Mouse (Mus musculus): Measurements from ENCODE around the gene Rbm47. TPM values are rescaled to one million over a fixed set of nuclear protein-coding genes. Genes with fewer than 3 reads are reported as not detected.

The Rbm47 gene
- polyA plus RNA-seq, 1 experiment = 1.1 TPM

DNA sequence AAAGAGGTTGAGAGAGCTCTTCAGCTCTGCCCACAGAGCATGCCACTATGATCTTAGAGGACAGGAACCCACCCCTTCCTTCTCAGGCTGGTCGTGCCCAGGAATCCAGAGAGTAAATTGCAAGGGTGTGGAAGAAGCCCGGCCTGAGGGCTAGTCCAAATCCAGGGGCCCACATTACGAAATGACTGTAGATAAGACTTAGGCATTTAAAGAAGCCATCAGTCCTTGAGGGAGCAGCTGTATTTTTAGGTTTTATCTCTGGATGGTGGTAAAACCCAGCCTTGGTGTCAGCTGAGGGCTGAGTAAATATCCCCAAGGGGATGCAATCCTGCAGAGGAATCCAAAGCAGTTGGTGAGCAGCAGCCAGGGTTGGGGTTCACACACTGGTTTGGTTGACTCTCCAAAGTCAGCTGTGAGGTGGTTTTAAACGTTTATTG lies 6.7 kb downstream of the Rbm47 start:
- Histone ChIP-seq H3K4me1 (ENCODE audit: control insufficient read depth, insufficient read depth, low read length) (peaks cover 14% of the 10 kb centered on the region), H3K4me3 (ENCODE audit: insufficient read depth, low read length) (no peak overlapping the region), H3K27ac (ENCODE audit: insufficient read depth, low read length) (peak overlapping the region; percentile 77)
- TF ChIP-seq POLR2A (IDR thresholded peaks at IDR 0.05; ENCODE audit: low read depth, low read length) = no peak
- TF ChIP-seq CTCF (IDR thresholded peaks at IDR 0.05; ENCODE audit: borderline replicate concordance, insufficient read depth, low read length) = no peak

DNA sequence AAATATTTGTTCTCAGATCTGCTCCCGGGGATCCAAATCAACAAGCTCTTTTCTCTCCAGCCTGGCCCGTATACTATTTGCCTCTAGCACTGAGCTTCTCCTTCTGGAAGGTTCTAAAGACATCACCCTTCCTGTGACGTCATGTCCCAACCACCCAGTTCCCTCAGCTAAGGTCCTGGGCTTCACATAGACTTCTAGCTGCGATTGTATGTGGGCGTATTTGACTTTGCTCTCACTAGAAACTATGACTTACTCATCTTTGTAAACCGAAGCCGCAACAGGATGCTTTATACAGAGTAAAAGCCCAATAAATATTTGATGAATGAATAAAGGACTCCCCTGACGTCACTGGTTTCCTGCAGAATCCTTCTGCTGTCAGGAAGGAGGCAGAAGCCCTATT lies 7.2 kb downstream of the Rbm47 start:
- TF ChIP-seq POLR2A (IDR thresholded peaks at IDR 0.05; ENCODE audit: low read depth, low read length) (no peak), CTCF (IDR thresholded peaks at IDR 0.05; ENCODE audit: borderline replicate concordance, insufficient read depth, low read length) (no peak)
- Histone ChIP-seq H3K4me3 (ENCODE audit: insufficient read depth, low read length) (no peak overlapping the region), H3K4me1 (ENCODE audit: control insufficient read depth, insufficient read depth, low read length) (peaks cover 14% of the 10 kb centered on the region), H3K27ac (ENCODE audit: insufficient read depth, low read length) (peak overlapping the region; percentile 81)

DNA sequence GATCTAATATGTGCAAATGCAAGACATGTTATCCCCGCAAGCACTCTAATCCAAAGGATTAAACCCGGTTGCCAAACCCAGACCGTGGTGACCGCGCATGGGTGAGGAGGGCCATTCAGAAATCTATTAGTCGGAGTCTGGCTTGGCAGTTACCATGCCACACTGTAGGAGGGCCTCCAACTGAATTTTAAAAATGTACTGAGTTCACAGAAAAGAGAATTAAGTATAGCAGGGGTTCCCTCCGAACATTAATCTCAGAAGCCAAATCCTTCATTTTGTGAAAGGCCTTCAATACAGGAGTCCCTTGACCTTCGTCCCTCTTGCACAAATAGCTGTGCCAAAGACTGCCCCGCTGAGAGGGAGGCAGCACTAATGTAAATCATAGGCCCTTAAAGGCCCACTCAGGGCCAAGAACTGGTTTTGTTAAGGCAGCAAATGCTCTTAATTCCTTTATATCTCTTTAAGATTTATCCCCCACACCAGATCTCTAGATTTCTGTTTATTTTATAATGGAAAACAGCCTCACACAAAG lies 16.4 kb downstream of the Rbm47 start:
- H3K27ac ChIP-seq (ENCODE audit: insufficient read depth, low read length) = no peak overlapping the region
- TF ChIP-seq CTCF (IDR thresholded peaks at IDR 0.05; ENCODE audit: borderline replicate concordance, insufficient read depth, low read length) (no peak), POLR2A (IDR thresholded peaks at IDR 0.05; ENCODE audit: low read depth, low read length) (no peak)
- H3K4me3 ChIP-seq (ENCODE audit: insufficient read depth, low read length) = no peak overlapping the region
- no peaks in the 10 kb centered on the region for H3K4me1 ChIP-seq (ENCODE audit: control insufficient read depth, insufficient read depth, low read length)

DNA sequence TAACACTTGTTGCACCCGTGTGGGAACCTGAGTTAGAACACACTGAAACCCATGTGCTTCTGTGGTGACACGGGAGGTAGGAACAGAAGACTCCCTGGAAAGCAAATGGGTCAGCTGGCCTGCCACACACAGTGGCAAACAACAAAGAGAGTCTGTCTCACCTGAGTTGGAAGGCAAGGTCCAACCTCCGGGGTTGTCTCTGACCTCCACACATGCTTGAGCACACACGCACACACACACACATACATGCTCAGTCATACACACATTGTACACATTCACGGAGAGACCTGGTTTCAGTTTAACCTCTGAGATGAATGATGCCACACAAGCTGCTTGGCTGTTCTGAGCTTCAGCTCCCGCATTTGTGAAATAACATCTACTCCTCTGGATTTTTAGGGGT lies 18.3 kb downstream of the Rbm47 start:
- Histone ChIP-seq H3K27ac (ENCODE audit: insufficient read depth, low read length) (no peak overlapping the region), H3K4me1 (ENCODE audit: control insufficient read depth, insufficient read depth, low read length) (no peaks in the 10 kb centered on the region), H3K4me3 (ENCODE audit: insufficient read depth, low read length) (no peak overlapping the region)
- TF ChIP-seq CTCF (IDR thresholded peaks at IDR 0.05; ENCODE audit: borderline replicate concordance, insufficient read depth, low read length) = no peak
- TF ChIP-seq POLR2A (IDR thresholded peaks at IDR 0.05; ENCODE audit: low read depth, low read length) = no peak

DNA sequence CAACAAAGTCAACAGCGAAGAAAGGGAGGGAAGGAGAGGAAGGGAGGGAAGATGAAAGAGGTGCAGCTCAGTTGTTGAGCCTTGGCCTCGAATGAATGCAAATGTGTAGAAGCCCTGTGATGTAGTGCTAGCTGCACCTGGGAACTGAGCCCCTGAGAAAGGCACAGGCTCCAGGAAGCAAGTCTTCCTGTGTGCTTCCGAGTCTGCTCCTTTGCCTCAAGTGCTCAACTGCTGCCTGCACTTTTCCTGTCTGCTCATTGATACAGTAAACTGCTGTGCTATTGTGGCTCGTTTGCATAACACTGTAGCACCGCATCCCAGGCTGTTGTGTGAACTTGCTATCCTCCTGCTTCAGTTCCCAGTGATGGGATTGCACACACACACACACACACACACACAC lies 19.4 kb downstream of the Rbm47 start:
- Histone ChIP-seq H3K27ac (ENCODE audit: insufficient read depth, low read length) (no peak overlapping the region), H3K4me1 (ENCODE audit: control insufficient read depth, insufficient read depth, low read length) (no peaks in the 10 kb centered on the region), H3K4me3 (ENCODE audit: insufficient read depth, low read length) (no peak overlapping the region)
- TF ChIP-seq CTCF (IDR thresholded peaks at IDR 0.05; ENCODE audit: borderline replicate concordance, insufficient read depth, low read length) = no peak
- TF ChIP-seq POLR2A (IDR thresholded peaks at IDR 0.05; ENCODE audit: low read depth, low read length) = no peak

DNA sequence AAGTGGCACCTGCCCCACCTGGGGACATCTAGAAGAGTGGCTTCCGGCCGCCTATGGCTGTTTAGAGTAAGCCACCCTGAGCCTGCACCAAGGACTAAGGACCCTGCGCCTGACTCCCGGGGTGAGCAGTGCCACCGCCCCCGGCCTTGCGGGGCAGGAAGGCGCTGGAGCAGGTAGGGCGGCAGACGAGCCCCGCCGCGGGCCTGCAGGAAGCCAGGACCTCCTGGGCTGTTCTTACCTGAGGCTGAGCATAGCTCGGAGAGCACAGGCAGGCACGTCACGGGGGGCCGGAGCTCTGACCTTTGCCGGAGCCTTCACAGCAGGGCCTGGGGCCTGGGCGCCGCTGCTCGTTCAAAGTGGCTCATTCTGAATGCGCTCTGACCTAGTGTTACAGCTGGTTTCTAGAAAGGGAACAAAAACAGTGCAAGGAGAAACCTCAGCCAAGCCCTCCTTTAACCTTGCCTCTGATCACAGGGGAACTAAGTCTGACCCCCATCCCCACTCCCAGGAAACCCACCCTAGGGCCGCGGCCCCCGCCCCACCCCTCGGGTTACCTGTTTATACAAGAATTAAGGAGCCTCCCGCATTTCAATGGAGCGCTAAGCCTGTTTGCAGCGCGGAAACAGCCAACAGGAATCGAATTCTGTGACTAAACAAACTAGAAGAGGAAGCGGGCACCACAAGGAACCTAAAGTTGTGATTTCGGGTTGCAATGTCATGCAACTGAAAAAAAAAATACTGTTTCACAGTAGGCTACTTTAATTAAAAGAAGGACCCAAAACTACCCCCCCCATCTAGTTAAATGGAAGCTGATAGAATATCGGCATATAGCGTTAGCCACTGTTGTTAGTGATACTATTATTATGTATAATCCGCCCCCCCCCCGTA lies 21.4 kb downstream of the Rbm47 start:
- peak overlapping the region; percentile 65 for H3K4me3 ChIP-seq (ENCODE audit: insufficient read depth, low read length)
- no peak for TF ChIP-seq CTCF (IDR thresholded peaks at IDR 0.05; ENCODE audit: borderline replicate concordance, insufficient read depth, low read length)
- no peak for TF ChIP-seq POLR2A (IDR thresholded peaks at IDR 0.05; ENCODE audit: low read depth, low read length)
- H3K27ac ChIP-seq (ENCODE audit: insufficient read depth, low read length) = no peak overlapping the region
- no peaks in the 10 kb centered on the region for H3K4me1 ChIP-seq (ENCODE audit: control insufficient read depth, insufficient read depth, low read length)

DNA sequence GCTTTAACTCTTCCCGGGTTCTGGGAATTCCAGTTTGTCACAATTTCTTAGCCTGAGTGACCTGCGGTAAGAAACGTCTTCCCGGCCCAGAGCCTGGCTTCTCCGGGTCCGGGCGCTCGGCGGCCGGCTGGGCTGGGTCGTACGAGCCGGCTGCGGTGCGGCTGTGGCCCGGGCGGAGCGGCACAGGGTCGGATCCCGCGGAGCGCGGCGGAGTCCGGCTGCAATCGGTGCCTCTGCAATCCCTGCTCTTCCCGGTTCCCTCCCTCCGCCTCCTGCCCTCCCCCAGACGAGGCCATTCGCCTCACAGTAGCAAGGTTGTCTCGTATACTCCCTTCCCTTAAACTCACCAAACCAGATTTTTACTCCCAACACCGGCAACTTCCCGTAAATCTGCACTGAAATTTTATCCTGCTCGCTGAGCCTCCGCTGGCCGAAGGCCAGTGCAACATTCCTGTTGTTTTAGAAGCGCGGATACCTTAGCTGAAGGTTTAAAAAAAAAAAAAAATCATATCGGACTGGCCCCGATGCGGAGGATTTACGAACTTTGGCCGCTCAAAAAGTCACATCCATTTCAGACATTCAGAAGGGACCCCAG lies 22.1 kb downstream of the Rbm47 start:
- TF ChIP-seq CTCF (IDR thresholded peaks at IDR 0.05; ENCODE audit: borderline replicate concordance, insufficient read depth, low read length) (no peak), POLR2A (IDR thresholded peaks at IDR 0.05; ENCODE audit: low read depth, low read length) (no peak)
- peak overlapping the region; percentile 65 for H3K4me3 ChIP-seq (ENCODE audit: insufficient read depth, low read length)
- H3K27ac ChIP-seq (ENCODE audit: insufficient read depth, low read length) = no peak overlapping the region
- no peaks in the 10 kb centered on the region for H3K4me1 ChIP-seq (ENCODE audit: control insufficient read depth, insufficient read depth, low read length)

DNA sequence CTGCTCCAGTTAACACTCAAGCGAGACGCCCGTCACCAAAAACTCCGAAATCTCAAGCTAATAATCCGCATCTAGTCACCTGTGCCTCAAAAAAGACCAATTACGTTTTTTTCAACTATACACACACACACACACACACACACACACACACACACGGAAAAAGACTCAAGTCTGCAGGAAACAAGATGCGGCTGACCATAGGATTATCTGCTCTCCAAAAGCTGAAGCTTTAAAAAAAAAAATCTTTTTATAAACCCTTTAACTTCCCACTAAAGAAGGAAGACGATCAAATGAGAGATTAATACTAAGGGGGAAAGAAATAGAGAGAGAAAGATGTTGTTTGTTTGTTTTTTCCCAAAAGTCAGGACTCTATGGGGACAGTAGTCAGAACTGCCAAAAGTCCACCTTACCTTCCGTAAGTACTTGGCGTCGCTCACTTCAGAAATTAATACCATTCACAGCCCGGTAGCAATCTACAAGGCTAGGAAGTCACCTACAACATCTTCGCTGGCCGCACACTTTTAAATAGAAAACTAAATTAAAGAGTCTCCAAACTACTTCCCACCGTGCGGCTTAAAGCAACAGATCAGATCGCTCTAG lies 22.7 kb downstream of the Rbm47 start:
- TF ChIP-seq POLR2A (IDR thresholded peaks at IDR 0.05; ENCODE audit: low read depth, low read length) = no peak
- no peak for TF ChIP-seq CTCF (IDR thresholded peaks at IDR 0.05; ENCODE audit: borderline replicate concordance, insufficient read depth, low read length)
- Histone ChIP-seq H3K4me1 (ENCODE audit: control insufficient read depth, insufficient read depth, low read length) (no peaks in the 10 kb centered on the region), H3K4me3 (ENCODE audit: insufficient read depth, low read length) (peak overlapping the region; percentile 65), H3K27ac (ENCODE audit: insufficient read depth, low read length) (no peak overlapping the region)

DNA sequence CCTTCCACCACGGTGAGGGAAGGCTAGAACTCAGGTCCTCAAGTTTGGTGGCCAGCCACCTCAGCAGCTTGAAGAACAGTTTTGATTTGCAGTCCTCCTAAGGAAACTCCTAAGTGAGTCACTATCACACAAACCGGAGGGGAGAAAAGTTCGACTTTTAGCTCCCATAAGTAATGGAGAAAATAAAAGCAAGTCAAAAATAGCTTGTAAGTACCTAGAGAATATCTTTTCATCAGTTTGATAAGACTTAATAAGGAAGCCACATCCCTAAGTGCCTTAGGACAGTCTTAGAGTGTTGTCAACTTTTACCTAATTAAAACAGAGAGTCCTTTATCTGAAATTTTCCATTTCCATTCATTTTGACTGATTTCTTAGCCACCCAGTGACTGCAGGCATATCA lies 23.3 kb downstream of the Rbm47 start:
- H3K4me3 ChIP-seq (ENCODE audit: insufficient read depth, low read length) = peak overlapping the region; percentile 3; the same call in 1 of the 2 replicates
- H3K27ac ChIP-seq (ENCODE audit: insufficient read depth, low read length) = no peak overlapping the region
- TF ChIP-seq CTCF (IDR thresholded peaks at IDR 0.05; ENCODE audit: borderline replicate concordance, insufficient read depth, low read length) = no peak
- TF ChIP-seq POLR2A (IDR thresholded peaks at IDR 0.05; ENCODE audit: low read depth, low read length) = no peak
- no peaks in the 10 kb centered on the region for H3K4me1 ChIP-seq (ENCODE audit: control insufficient read depth, insufficient read depth, low read length)

Measured in embryonic fibroblast, embryonic 13.5 days (primary cell).